Mouse (Mus musculus) bone marrow, adult 2 months (tissue): ENCODE data around the gene Hpse2. TPM values are rescaled to one million over a fixed set of nuclear protein-coding genes. Genes with fewer than 3 reads are reported as not detected.

Experiments used
- H3K27ac ChIP-seq: fragments of 200-500 bp; 2 replicates; pipeline ENCODE4 v1.5.1; 2012; ENCODE audit warnings: low read depth, mild to moderate bottlenecking, control low read depth, inconsistent platforms, low read length; ENCODE audit not compliant: control insufficient read depth, poor library complexity, insufficient read depth
- H3K4me1 ChIP-seq: fragments of 200-500 bp; 2 replicates; pipeline ENCODE4 v1.6.1; 2011; ENCODE audit warnings: low read length; ENCODE audit not compliant: control insufficient read depth, insufficient read depth
- H3K4me3 ChIP-seq: fragments of 200-500 bp; replicated peaks from 2 replicates; pipeline ENCODE3; 2011; ENCODE audit warnings: mild to moderate bottlenecking, low read depth, low read length, control low read depth; ENCODE audit not compliant: control insufficient read depth
- CTCF ChIP-seq: fragments of 200-500 bp; IDR thresholded peaks from 2 replicates; pipeline ENCODE4 v1.5.1; 2011; ENCODE audit warnings: low read length, control low read depth; ENCODE audit not compliant: control insufficient read depth, insufficient read depth
- POLR2A ChIP-seq: fragments of 200-500 bp; IDR thresholded peaks from 2 replicates; pipeline ENCODE4 v1.6.1; 2011; ENCODE audit warnings: low read depth, mild to moderate bottlenecking, control low read depth, low read length, borderline replicate concordance; ENCODE audit not compliant: control insufficient read depth
- WGBS: fragments of 180-500 bp; shearing (Covaris S2); methylation state at CpG from one replicate; pipeline ENCODE4 v1.1.7; 2018; 5-methylcytosine and 5-hydroxymethylcytosine counted together
- polyA plus RNA-seq: library from polyadenylated mRNA; stranded (reverse); fragments of >200 nt; gene quantifications from 2 replicates; pipeline ENCODE4 v1.2.4, GENCODE M21; 2011; ENCODE audit warnings: low replicate concordance; ENCODE audit not compliant: missing spikeins, insufficient read depth, insufficient read length

The Hpse2 gene
- polyA plus RNA-seq, 1 experiment = not detected

DNA sequence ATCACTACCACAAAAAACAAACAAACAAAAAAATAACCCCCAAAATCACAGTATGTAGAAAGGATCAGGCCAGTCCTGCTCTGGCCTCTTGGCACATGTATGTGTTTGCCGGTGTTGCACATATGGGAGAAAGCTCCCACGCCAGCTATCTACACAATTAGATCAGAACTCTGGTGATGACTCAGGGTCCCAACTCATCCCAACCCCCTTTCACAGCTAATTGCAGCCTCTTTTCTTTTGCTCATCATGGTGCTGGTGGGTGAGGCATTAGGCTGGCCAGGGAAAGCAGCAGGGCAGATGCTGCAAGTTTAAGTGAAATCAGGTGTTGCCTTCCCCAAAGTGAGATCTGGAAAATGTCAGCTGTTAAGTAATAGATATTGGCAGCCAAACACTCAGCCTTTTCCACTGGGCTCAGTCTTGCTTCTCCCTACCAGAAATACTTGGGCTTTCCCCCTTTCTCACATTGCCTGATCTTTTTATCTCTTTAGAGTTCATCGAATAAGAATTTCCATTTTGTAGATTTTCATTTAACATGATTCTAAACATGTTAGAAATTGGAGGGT lies 365.5 kb downstream of the Hpse2 start:
- no peak for TF ChIP-seq POLR2A
- TF ChIP-seq CTCF = no peak
- 87% methylated on average over 3 of the region's 3 CpGs for WGBS
- no peak overlapping the region for H3K4me3 ChIP-seq
- H3K27ac ChIP-seq = no peak overlapping the region
- H3K4me1 ChIP-seq = no peaks in the 10 kb centered on the region

GRCm38 (mm10) chr19:43018792-43019191 lies 369.4 kb downstream of the Hpse2 start:
- TF ChIP-seq POLR2A (no peak), CTCF (no peak)
- 37% methylated on average over 5 of the region's 5 CpGs for WGBS
- Histone ChIP-seq H3K27ac (no peak overlapping the region), H3K4me3 (no peak overlapping the region), H3K4me1 (no peaks in the 10 kb centered on the region)

GRCm38 (mm10) chr19:42996406-42996805 lies 391.7 kb downstream of the Hpse2 start:
- Histone ChIP-seq H3K27ac (no peak overlapping the region), H3K4me3 (no peak overlapping the region), H3K4me1 (no peaks in the 10 kb centered on the region; the same call in 1 of the 2 replicates)
- 71% methylated on average over 4 of the region's 4 CpGs for WGBS
- TF ChIP-seq CTCF (no peak), POLR2A (no peak)

- Histone ChIP-seq H3K4me1 (no peaks in the 10 kb centered on the region), H3K27ac (no peak overlapping the region), H3K4me3 (no peak overlapping the region)
- WGBS = 17% methylated on average over 5 of the region's 5 CpGs
- TF ChIP-seq CTCF = no peak
Measured at GRCm38 (mm10) chr19:42988833-42989232, 399.3 kb downstream of the Hpse2 start.

DNA sequence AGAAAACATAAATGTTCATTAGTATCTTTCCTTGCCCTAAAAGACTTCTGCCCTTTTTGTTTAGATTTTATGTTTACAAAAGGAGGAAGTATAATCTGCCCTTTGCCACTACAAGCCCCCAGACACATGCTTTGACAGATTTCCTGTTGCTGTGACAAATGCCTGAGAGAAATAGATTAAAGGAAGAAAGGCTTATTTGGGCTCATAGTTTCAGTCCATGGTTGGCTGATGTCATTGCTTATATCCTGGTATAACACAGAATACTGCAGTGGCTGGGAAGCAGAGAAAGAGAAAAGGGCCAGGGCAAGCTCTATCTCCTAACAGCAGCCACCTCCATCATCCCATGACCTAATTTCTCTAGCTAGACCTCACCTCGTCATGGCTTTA lies 401.8 kb downstream of the Hpse2 start:
- Histone ChIP-seq H3K4me3 (no peak overlapping the region), H3K27ac (no peak overlapping the region), H3K4me1 (no peaks in the 10 kb centered on the region)
- TF ChIP-seq POLR2A (no peak), CTCF (no peak)
- 26% methylated on average over 1 of the region's 1 CpGs for WGBS

DNA sequence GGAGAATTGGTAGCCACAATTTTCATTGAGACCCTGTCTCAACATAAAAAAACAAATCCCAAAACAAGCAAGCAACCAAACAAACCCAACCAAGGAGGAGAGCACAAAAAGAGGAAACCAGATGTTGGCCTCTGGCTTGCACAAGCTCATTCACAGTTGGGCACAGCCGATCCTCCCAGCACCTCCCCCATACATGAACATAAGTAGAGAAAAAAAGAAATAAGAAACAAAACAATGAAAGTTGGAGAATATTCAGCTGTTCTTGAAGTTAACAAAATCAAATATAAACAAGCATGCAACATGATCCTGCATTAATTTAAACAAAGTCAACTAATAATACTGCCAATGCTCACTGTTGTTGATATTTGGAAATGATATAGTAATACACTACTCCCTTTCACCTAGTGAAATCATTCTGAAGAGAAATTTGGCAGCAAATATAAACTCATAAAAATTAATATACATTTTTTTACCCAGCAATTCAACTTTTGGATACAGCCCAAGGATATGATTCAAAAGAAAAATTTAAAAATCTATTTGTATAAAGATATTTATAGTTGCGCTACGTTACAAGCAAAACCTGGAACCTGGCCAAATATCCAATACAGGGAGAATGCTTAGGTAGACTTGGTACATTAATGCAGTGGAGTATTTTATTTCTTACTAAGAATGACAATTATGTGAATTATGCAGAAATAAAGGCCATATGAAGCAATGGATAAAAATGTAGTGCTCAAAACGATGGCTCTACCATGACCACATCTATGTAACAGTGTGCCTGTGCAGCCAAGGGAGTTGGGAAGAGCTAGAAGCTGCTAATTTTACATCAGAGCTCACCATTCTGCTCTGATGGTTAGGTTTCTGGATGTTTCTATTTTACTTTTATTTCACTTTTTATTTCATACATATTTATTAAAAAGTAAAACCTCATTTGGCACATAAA lies 402.5 kb downstream of the Hpse2 start:
- WGBS = 57% methylated on average over 4 of the region's 4 CpGs
- H3K4me1 ChIP-seq = no peaks in the 10 kb centered on the region
- H3K4me3 ChIP-seq = no peak overlapping the region
- TF ChIP-seq CTCF = no peak
- TF ChIP-seq POLR2A = no peak
- H3K27ac ChIP-seq = no peak overlapping the region

DNA sequence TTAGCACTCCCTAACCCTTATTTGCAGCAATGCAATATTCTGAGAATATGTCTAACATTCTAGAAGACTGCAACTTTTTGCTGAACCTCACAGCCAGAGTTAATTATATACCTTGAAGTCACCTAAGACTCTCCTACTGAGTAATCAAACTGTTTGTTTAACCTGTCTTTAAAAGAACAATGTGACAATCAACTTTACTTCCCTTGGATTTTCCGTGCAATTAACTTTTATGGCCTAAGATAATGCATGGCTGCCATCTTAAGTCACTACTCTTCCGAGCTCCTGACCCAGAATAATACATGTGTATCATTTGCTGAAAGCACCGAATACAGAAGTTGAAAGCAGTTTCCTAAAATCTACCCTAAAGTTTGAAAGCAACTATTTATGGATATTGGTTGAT lies 407.6 kb downstream of the Hpse2 start:
- Histone ChIP-seq H3K4me1 (no peaks in the 10 kb centered on the region), H3K4me3 (no peak overlapping the region), H3K27ac (no peak overlapping the region)
- TF ChIP-seq POLR2A (no peak), CTCF (no peak)
- WGBS = 67% methylated on average over 3 of the region's 3 CpGs

- Histone ChIP-seq H3K4me3 (no peak overlapping the region), H3K27ac (no peak overlapping the region), H3K4me1 (no peaks in the 10 kb centered on the region)
- TF ChIP-seq CTCF = no peak
- no peak for TF ChIP-seq POLR2A
- WGBS = 73% methylated on average over 2 of the region's 2 CpGs
Measured at GRCm38 (mm10) chr19:42977938-42978337, 410.2 kb downstream of the Hpse2 start.
